Mouse (Mus musculus): ENCODE results near the gene Helb. TPM values are rescaled to one million over a fixed set of nuclear protein-coding genes. Genes with fewer than 3 reads are reported as not detected.

The Helb gene
- not detected in 2 replicates for polyA plus RNA-seq (2012; ENCODE audit: insufficient read depth, insufficient read length, low replicate concordance, missing spikeins)

DNA sequence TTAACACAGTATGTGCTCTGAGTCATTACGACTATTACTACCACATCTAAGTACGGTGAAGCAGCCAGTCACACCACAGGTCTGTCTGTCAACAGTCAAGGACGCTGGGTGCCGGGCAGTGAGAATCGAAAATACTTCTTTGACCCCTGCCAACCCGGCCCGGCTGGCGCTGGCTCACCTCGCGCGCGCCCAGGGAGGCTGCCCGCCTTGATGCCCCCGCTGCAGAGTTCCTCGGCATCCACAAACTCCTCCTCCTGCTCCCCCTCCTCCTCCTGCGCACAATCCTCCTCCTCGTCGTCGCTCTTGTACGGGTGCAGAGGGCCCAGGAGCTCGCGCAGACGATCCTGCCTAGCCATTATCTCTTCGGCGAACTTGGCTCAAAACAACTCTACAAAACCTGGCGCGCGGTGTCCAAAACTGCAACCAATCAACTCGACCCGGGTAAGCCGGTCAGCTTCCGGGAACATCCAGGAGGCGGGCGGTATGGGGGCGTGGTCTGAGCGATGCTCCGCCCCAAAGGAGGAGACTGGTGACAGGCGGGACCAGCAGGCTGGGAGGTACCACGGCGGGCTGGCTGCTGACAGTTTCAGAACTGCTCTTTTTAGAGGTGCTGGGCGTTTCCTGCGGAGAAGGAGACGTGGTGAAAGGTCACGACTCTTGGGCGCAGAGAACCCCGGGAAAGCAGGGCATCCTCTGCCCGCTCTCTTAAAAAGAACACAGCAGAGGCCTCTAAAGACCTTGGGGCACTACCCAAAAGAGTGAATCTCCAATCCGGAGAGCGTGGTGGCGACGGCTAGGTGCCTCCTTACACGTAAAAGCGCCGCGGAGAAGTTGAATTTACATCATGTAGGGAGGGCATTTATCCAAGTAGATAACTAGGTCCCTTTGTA is at the start of gene Helb:
Helb (minus strand) TSS at position 481 of the 890 bp plus-strand sequence.
- TF ChIP-seq POLR2A (IDR thresholded peaks at IDR 0.05; ENCODE audit: insufficient read depth, low read depth, low read length) (no peak), CTCF (IDR thresholded peaks at IDR 0.05; ENCODE audit: insufficient read depth, low read depth, low read length) (no peak)
- H3K27ac ChIP-seq (ENCODE audit: insufficient read depth, low read depth, low read length), result peak within 1 kb of the TSS; percentile 6; the same call in 1 of the 2 replicates

DNA sequence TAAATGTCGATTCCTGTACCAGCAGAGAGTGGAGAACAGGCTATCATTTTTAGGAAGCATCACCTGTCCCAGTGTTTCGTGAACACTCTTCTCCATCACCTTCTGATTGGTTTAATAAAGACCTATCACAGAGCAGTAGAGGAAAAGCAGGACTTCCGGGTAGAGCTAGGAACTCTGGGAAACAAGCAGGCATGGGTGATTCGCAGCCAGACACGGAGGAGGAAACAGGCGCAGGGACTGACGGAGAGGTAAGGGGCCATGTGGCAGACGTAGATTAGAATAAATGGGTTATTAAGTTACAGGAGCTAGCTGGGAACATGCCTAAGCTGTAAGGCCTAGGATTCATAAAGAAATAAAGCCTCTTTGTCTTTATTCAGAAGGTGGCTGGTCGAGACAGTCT is 47.7 kb upstream of the Helb start:
- H3K4me3 ChIP-seq (ENCODE audit: insufficient read depth, low read depth, low read length), result no peak overlapping the region
- no peak overlapping the region for H3K27ac ChIP-seq (ENCODE audit: insufficient read depth, low read depth, low read length)
- WGBS, result 82% methylated on average over 9 of the region's 9 CpGs
- H3K4me1 ChIP-seq (ENCODE audit: control insufficient read depth, insufficient read depth, low read length), result no peaks in the 10 kb centered on the region
- TF ChIP-seq POLR2A (IDR thresholded peaks at IDR 0.05; ENCODE audit: insufficient read depth, low read depth, low read length) (no peak), CTCF (IDR thresholded peaks at IDR 0.05; ENCODE audit: insufficient read depth, low read depth, low read length) (no peak)

More for the DNA sequence above, at the start of gene Helb:
- under 1% methylated on average over 55 of the region's 55 CpGs for WGBS
- H3K4me3 ChIP-seq (ENCODE audit: insufficient read depth, low read depth, low read length), result peak within 1 kb of the TSS; percentile 78
- no peaks in the 10 kb centered on the region for H3K4me1 ChIP-seq (ENCODE audit: control insufficient read depth, insufficient read depth, low read length)

DNA sequence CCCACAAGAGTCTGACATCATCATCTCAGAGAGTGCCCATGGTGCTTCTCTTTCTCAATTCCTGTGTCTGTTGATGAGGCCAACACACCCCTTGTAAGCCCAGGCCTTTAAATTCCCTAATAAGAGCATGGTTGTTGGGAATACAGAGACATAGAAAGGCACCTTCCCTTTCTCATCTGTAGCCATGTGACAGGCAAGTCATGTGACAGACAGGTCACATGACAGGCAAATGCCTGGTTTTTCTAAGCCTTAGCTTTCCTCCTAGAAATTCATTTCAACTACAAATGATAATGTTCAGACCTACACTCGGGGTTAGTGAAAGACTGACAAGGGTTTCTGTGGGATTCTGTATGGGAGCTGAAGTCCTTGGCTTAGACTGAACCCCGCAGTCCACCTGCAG is 41.1 kb upstream of the Helb start:
- no peak overlapping the region for H3K4me3 ChIP-seq (ENCODE audit: insufficient read depth, low read depth, low read length)
- no peak overlapping the region for H3K27ac ChIP-seq (ENCODE audit: insufficient read depth, low read depth, low read length)
- 90% methylated on average over 2 of the region's 2 CpGs for WGBS
- TF ChIP-seq CTCF (IDR thresholded peaks at IDR 0.05; ENCODE audit: insufficient read depth, low read depth, low read length) (no peak), POLR2A (IDR thresholded peaks at IDR 0.05; ENCODE audit: insufficient read depth, low read depth, low read length) (no peak)
- no peaks in the 10 kb centered on the region for H3K4me1 ChIP-seq (ENCODE audit: control insufficient read depth, insufficient read depth, low read length)

GRCm38 (mm10) chr10:120151672-120152071 is 38.9 kb upstream of the Helb start:
- 94% methylated on average over 7 of the region's 7 CpGs for WGBS
- H3K27ac ChIP-seq (ENCODE audit: insufficient read depth, low read depth, low read length), result no peak overlapping the region
- no peak overlapping the region for H3K4me3 ChIP-seq (ENCODE audit: insufficient read depth, low read depth, low read length)
- H3K4me1 ChIP-seq (ENCODE audit: control insufficient read depth, insufficient read depth, low read length), result no peaks in the 10 kb centered on the region
- TF ChIP-seq POLR2A (IDR thresholded peaks at IDR 0.05; ENCODE audit: insufficient read depth, low read depth, low read length) (no peak), CTCF (IDR thresholded peaks at IDR 0.05; ENCODE audit: insufficient read depth, low read depth, low read length) (no peak)

- H3K4me1 ChIP-seq (ENCODE audit: control insufficient read depth, insufficient read depth, low read length), result no peaks in the 10 kb centered on the region
- 67% methylated on average over 10 of the region's 10 CpGs for WGBS
- no peak for TF ChIP-seq POLR2A (IDR thresholded peaks at IDR 0.05; ENCODE audit: insufficient read depth, low read depth, low read length)
- TF ChIP-seq CTCF (IDR thresholded peaks at IDR 0.05; ENCODE audit: insufficient read depth, low read depth, low read length), result no peak
- H3K27ac ChIP-seq (ENCODE audit: insufficient read depth, low read depth, low read length), result no peak overlapping the region
- no peak overlapping the region for H3K4me3 ChIP-seq (ENCODE audit: insufficient read depth, low read depth, low read length)
Measured at GRCm38 (mm10) chr10:120140916-120141516, 28.2 kb upstream of the Helb start.

DNA sequence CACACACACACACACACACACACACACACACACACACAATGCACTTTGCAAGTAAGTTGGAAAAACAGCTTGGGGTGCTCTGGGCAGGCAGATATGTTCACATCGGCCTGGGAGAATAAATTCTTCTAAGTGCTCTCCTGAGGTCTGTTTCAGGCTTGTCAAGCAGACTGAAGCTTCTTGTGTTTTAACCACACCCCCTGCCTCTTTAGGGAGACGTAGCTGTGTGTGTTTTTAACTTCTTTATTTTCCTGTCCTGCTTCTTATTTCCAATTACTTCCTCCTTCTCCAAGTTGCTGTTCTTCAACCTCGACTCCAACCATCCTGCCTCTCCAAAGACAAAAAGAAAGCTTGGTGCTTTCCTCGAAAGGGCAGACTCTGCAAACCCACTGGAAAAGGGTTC is 27.4 kb upstream of the Helb start:
- 61% methylated on average over 4 of the region's 4 CpGs for WGBS
- H3K4me1 ChIP-seq (ENCODE audit: control insufficient read depth, insufficient read depth, low read length), result no peaks in the 10 kb centered on the region
- TF ChIP-seq CTCF (IDR thresholded peaks at IDR 0.05; ENCODE audit: insufficient read depth, low read depth, low read length), result no peak
- no peak for TF ChIP-seq POLR2A (IDR thresholded peaks at IDR 0.05; ENCODE audit: insufficient read depth, low read depth, low read length)
- H3K4me3 ChIP-seq (ENCODE audit: insufficient read depth, low read depth, low read length), result no peak overlapping the region
- H3K27ac ChIP-seq (ENCODE audit: insufficient read depth, low read depth, low read length), result no peak overlapping the region

GRCm38 (mm10) chr10:120136020-120136562 is 23.3 kb upstream of the Helb start:
- Histone ChIP-seq H3K4me3 (ENCODE audit: insufficient read depth, low read depth, low read length) (no peak overlapping the region), H3K27ac (ENCODE audit: insufficient read depth, low read depth, low read length) (no peak overlapping the region)
- WGBS, result 80% methylated on average over 12 of the region's 12 CpGs

DNA sequence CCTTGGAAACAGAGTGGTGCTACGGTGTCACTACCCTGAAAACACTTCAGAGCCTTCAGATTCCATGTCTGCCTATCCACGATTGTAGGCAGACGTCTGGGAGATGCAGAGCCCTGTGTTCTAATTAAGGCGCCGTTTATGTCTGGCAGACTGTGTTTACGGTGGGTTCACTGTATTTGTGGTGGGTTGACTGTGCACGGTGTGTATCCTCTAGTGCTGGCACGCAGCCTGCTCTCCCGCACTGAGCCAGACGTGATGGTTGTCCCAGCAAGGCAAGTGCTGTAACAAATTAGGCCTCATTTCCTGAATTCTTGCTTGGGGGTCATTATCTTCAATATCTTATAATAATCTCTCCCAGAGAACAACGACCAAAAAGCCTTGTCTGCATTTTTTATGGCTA is 20.9 kb upstream of the Helb start:
- H3K4me1 ChIP-seq (ENCODE audit: control insufficient read depth, insufficient read depth, low read length), result 0 out of 2 replicates have a peak, but pooled peaks cover under 1% of the 10 kb centered on the region
- TF ChIP-seq POLR2A (IDR thresholded peaks at IDR 0.05; ENCODE audit: insufficient read depth, low read depth, low read length), result no peak
- TF ChIP-seq CTCF (IDR thresholded peaks at IDR 0.05; ENCODE audit: insufficient read depth, low read depth, low read length), result no peak
- no peak overlapping the region for H3K4me3 ChIP-seq (ENCODE audit: insufficient read depth, low read depth, low read length)
- 39% methylated on average over 11 of the region's 11 CpGs for WGBS
- no peak overlapping the region for H3K27ac ChIP-seq (ENCODE audit: insufficient read depth, low read depth, low read length)

More at GRCm38 (mm10) chr10:120136020-120136562, 23.3 kb upstream of the Helb start:
- no peaks in the 10 kb centered on the region for H3K4me1 ChIP-seq (ENCODE audit: control insufficient read depth, insufficient read depth, low read length)
- TF ChIP-seq CTCF (IDR thresholded peaks at IDR 0.05; ENCODE audit: insufficient read depth, low read depth, low read length) (no peak), POLR2A (IDR thresholded peaks at IDR 0.05; ENCODE audit: insufficient read depth, low read depth, low read length) (no peak)

GRCm38 (mm10) chr10:120130621-120131020 is 17.8 kb upstream of the Helb start:
- H3K4me3 ChIP-seq (ENCODE audit: insufficient read depth, low read depth, low read length), result no peak overlapping the region
- 64% methylated on average over 16 of the region's 16 CpGs for WGBS
- TF ChIP-seq POLR2A (IDR thresholded peaks at IDR 0.05; ENCODE audit: insufficient read depth, low read depth, low read length) (no peak), CTCF (IDR thresholded peaks at IDR 0.05; ENCODE audit: insufficient read depth, low read depth, low read length) (peak; percentile 29; the same call in 1 of the 2 replicates)

More at GRCm38 (mm10) chr10:120130621-120131020, 17.8 kb upstream of the Helb start:
- Histone ChIP-seq H3K4me1 (ENCODE audit: control insufficient read depth, insufficient read depth, low read length) (peaks cover 2% of the 10 kb centered on the region; the same call in 1 of the 2 replicates), H3K27ac (ENCODE audit: insufficient read depth, low read depth, low read length) (no peak overlapping the region)
